In the genomic region with DNA sequence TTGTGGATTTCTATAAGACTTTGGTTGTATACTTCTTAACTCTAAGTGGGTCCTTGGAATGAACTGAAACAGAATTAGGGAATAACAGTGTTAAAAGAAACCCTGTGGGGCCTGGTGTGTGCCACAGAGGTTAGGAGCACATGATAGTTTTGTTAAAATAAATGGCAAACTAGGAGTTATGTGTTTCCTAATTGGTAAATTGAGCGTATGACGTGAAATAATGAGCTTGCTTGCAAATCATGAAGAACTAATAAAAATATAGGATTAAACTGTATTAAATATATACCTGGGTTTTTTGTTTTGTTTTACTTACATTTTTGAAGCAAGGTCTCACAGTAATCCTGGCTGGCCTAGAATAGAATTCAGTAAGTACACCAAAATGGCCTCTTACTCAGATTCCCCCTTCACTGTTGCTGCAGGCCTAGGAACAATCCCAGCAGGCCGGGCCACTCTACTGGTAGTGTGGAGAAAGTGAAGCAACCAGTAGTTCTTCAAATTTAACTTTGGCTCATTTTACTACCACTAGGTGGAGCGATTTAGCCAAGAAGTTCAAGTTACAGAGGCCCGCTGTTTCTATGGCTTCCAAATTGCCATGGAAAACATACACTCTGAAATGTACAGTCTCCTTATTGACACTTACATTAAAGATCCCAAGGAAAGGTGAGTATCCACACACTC, we compare ENCODE assay signal across 8 mouse cellular contexts. TPM values are rescaled to one million over a fixed set of nuclear protein-coding genes. Genes with fewer than 3 reads are reported as not detected.
DNase-seq lines count a peak whose midpoint lies in the region; ATAC-seq and TF ChIP-seq lines count a peak whose summit lies in the region.

No protein-coding gene starts in this region.

- peak; percentile 34 for DNase-seq in ovary, postnatal 14 days (ENCODE audit: low spot score)
- no peak for DNase-seq in ovary, adult 18-20 months (ENCODE audit: low spot score)
- DNase-seq in brain, embryonic 14.5 days (ENCODE audit: low read depth) = peak; percentile 95
- DNase-seq in forebrain, embryonic 11.5 days (ENCODE audit: low spot score) = peak; percentile 82
- peak; percentile 94 for DNase-seq in hindbrain, embryonic 14.5 days (ENCODE audit: low spot score)
- DNase-seq in limb, embryonic 10.5 days (ENCODE audit: low spot score) = peak; percentile 67
- peak; percentile 96 for DNase-seq in midbrain, embryonic 11.5 days (ENCODE audit: low spot score, missing footprints)
- peak; percentile 82 for DNase-seq in splenic B cell, adult 2 months (ENCODE audit: low read depth, low spot score)

- H3K9me3 ChIP-seq in forebrain, embryonic 11.5 days (ENCODE audit: control insufficient read depth, low read length) = no peaks in the 10 kb centered on the region
- no peaks in the 10 kb centered on the region for H3K9me3 ChIP-seq in hindbrain, embryonic 14.5 days (ENCODE audit: control insufficient read depth, low read length)
- no peaks in the 10 kb centered on the region for H3K9me3 ChIP-seq in limb, embryonic 10.5 days (replicated peaks)
- no peaks in the 10 kb centered on the region for H3K9me3 ChIP-seq in midbrain, embryonic 11.5 days (ENCODE audit: control insufficient read depth, low read length)

- peak overlapping the region; percentile 91 for H3K4me3 ChIP-seq in forebrain, embryonic 11.5 days (ENCODE audit: low read depth, low read length)
- peak overlapping the region; percentile 70; the same call in 1 of the 2 replicates for H3K4me3 ChIP-seq in hindbrain, embryonic 14.5 days (replicated peaks; ENCODE audit: low read length)
- peak overlapping the region; percentile 86 for H3K4me3 ChIP-seq in limb, embryonic 10.5 days
- H3K4me3 ChIP-seq in midbrain, embryonic 11.5 days (ENCODE audit: low read depth, low read length) = peak overlapping the region; percentile 91

- H3K36me3 ChIP-seq in forebrain, embryonic 11.5 days (ENCODE audit: control insufficient read depth, insufficient read depth, low read length) = peaks cover 10% of the 10 kb centered on the region; the same call in 1 of the 2 replicates
- H3K36me3 ChIP-seq in hindbrain, embryonic 14.5 days (replicated peaks; ENCODE audit: control insufficient read depth, insufficient read depth) = peaks cover 6% of the 10 kb centered on the region; the same call in 1 of the 2 replicates
- peaks cover 56% of the 10 kb centered on the region for H3K36me3 ChIP-seq in limb, embryonic 10.5 days
- H3K36me3 ChIP-seq in midbrain, embryonic 11.5 days (ENCODE audit: control insufficient read depth, insufficient read depth, low read length) = peaks cover 12% of the 10 kb centered on the region; the same call in 1 of the 2 replicates
- H3K36me3 ChIP-seq in splenic B cell, adult 2 months (ENCODE audit: control insufficient read depth, insufficient read depth, low read length, poor library complexity, severe bottlenecking) = no peaks in the 10 kb centered on the region; the same call in 1 of the 2 replicates

- H3K4me2 ChIP-seq in forebrain, embryonic 11.5 days (ENCODE audit: low read depth, low read length, severe bottlenecking) = peak overlapping the region; percentile 45
- peak overlapping the region; percentile 76 for H3K4me2 ChIP-seq in hindbrain, embryonic 14.5 days (replicated peaks)
- peak overlapping the region; percentile 77 for H3K4me2 ChIP-seq in midbrain, embryonic 11.5 days

- no peak overlapping the region; the same call in 1 of the 2 replicates for H3K27ac ChIP-seq in forebrain, embryonic 11.5 days (ENCODE audit: low read depth, low read length)
- no peak overlapping the region for H3K27ac ChIP-seq in hindbrain, embryonic 14.5 days
- peak overlapping the region; percentile 98 for H3K27ac ChIP-seq in limb, embryonic 10.5 days
- H3K27ac ChIP-seq in midbrain, embryonic 11.5 days (ENCODE audit: low read depth, low read length) = no peak overlapping the region

- WGBS in forebrain, embryonic 11.5 days = 34% methylated on average over 5 of the region's 5 CpGs
- WGBS in hindbrain, embryonic 14.5 days = 30% methylated on average over 5 of the region's 5 CpGs
- 47% methylated on average over 5 of the region's 5 CpGs for WGBS in limb, embryonic 10.5 days
- 35% methylated on average over 5 of the region's 5 CpGs for WGBS in midbrain, embryonic 11.5 days

- no peak for TF ChIP-seq POLR2A in brain, embryonic 14.5 days (IDR thresholded peaks at IDR 0.05; ENCODE audit: borderline replicate concordance, extremely low read depth, insufficient read depth, insufficient read length, poor library complexity, severe bottlenecking)

- peak overlapping the region; percentile 98 for H3K9ac ChIP-seq in forebrain, embryonic 11.5 days (ENCODE audit: low read length)
- peak overlapping the region; percentile 72; the same call in 1 of the 2 replicates for H3K9ac ChIP-seq in hindbrain, embryonic 14.5 days
- peak overlapping the region; percentile 99 for H3K9ac ChIP-seq in midbrain, embryonic 11.5 days (ENCODE audit: low read length)

- no peaks in the 10 kb centered on the region for H3K27me3 ChIP-seq in forebrain, embryonic 11.5 days (ENCODE audit: control insufficient read depth, insufficient read depth, low read length)
- H3K27me3 ChIP-seq in hindbrain, embryonic 14.5 days (ENCODE audit: control insufficient read depth, insufficient read depth, low read length) = no peaks in the 10 kb centered on the region
- no peaks in the 10 kb centered on the region for H3K27me3 ChIP-seq in limb, embryonic 10.5 days (ENCODE audit: low read depth, poor library complexity, severe bottlenecking)
- H3K27me3 ChIP-seq in midbrain, embryonic 11.5 days (ENCODE audit: control insufficient read depth, insufficient read depth, low read length) = no peaks in the 10 kb centered on the region
- no peaks in the 10 kb centered on the region for H3K27me3 ChIP-seq in splenic B cell, adult 2 months (ENCODE audit: control insufficient read depth, insufficient read depth, low read length, poor library complexity, severe bottlenecking)

- H3K4me1 ChIP-seq in forebrain, embryonic 11.5 days (replicated peaks; ENCODE audit: control insufficient read depth, insufficient read depth, low read length) = peaks cover 15% of the 10 kb centered on the region
- H3K4me1 ChIP-seq in hindbrain, embryonic 14.5 days (replicated peaks; ENCODE audit: control insufficient read depth, insufficient read depth, low read length) = peaks cover 12% of the 10 kb centered on the region
- peaks cover 46% of the 10 kb centered on the region for H3K4me1 ChIP-seq in limb, embryonic 10.5 days
- H3K4me1 ChIP-seq in midbrain, embryonic 11.5 days (ENCODE audit: control insufficient read depth, insufficient read depth, low read length) = peaks cover 27% of the 10 kb centered on the region

- ATAC-seq in forebrain, embryonic 11.5 days (replicated peaks; ENCODE audit: low FRiP score) = no peak
- ATAC-seq in hindbrain, embryonic 14.5 days (ENCODE audit: low FRiP score) = peak; percentile 22; the same call in 1 of the 2 replicates
- no peak for ATAC-seq in midbrain, embryonic 11.5 days (ENCODE audit: low FRiP score)

- peak; percentile 56; the same call in 1 of the 2 replicates for TF ChIP-seq CTCF in brain, embryonic 14.5 days (IDR thresholded peaks at IDR 0.05; ENCODE audit: borderline replicate concordance, extremely low read depth, insufficient read depth, insufficient read length)

RNA-seq across cellular contexts. Expression of a gene that starts 1.9 kb away (rescaled TPM):
- 38.1 and 47.0 TPM in 2 replicates for polyA plus RNA-seq in brain, embryonic 14.5 days (2012; rRNA removed)
- polyA plus RNA-seq in forebrain, embryonic 11.5 days (2014; fragmentation: Nextera tagmentation; extraction: Ambion mirVana) = 635 and 669 TPM in 2 replicates
- 42.8 and 52.5 TPM in 2 replicates for polyA plus RNA-seq in hindbrain, embryonic 14.5 days (2014; fragmentation: Nextera tagmentation; extraction: Ambion mirVana)
- 631 and 705 TPM in 2 replicates for polyA plus RNA-seq in limb, embryonic 10.5 days (2016; fragmentation: Nextera tagmentation; extraction: Ambion mirVana)
- polyA plus RNA-seq in midbrain, embryonic 11.5 days (2014; fragmentation: Nextera tagmentation; extraction: Ambion mirVana) = 542 and 553 TPM in 2 replicates

RNA-seq across cellular contexts. Expression of a gene that starts 28.4 kb away (rescaled TPM):
- polyA plus RNA-seq in brain, embryonic 14.5 days (2012; rRNA removed) = 1.5 and 2.2 TPM in 2 replicates
- 0.76 and 0.85 TPM in 2 replicates for polyA plus RNA-seq in forebrain, embryonic 11.5 days (2014; fragmentation: Nextera tagmentation; extraction: Ambion mirVana)
- 2.3 and 2.6 TPM in 2 replicates for polyA plus RNA-seq in hindbrain, embryonic 14.5 days (2014; fragmentation: Nextera tagmentation; extraction: Ambion mirVana)
- polyA plus RNA-seq in limb, embryonic 10.5 days (2016; fragmentation: Nextera tagmentation; extraction: Ambion mirVana) = 0.21 TPM in 1 of 2 replicates, not detected in the other
- polyA plus RNA-seq in midbrain, embryonic 11.5 days (2014; fragmentation: Nextera tagmentation; extraction: Ambion mirVana) = 0.57 and 1.7 TPM in 2 replicates

RNA-seq across cellular contexts. Expression of a gene that starts 58.9 kb away (rescaled TPM):
- polyA plus RNA-seq in brain, embryonic 14.5 days (2012; rRNA removed) = 15.1 and 19.6 TPM in 2 replicates
- 13.1 and 13.5 TPM in 2 replicates for polyA plus RNA-seq in forebrain, embryonic 11.5 days (2014; fragmentation: Nextera tagmentation; extraction: Ambion mirVana)
- polyA plus RNA-seq in hindbrain, embryonic 14.5 days (2014; fragmentation: Nextera tagmentation; extraction: Ambion mirVana) = 17.2 and 17.9 TPM in 2 replicates
- polyA plus RNA-seq in limb, embryonic 10.5 days (2016; fragmentation: Nextera tagmentation; extraction: Ambion mirVana) = 8.4 and 9.5 TPM in 2 replicates
- polyA plus RNA-seq in midbrain, embryonic 11.5 days (2014; fragmentation: Nextera tagmentation; extraction: Ambion mirVana) = 15.8 and 17.0 TPM in 2 replicates

Comparison
In these comparisons a context has a peak if more than half of its experiments do, and no peak if none do; other contexts are left out.
1. RNA of a gene that starts 1.9 kb away (polyA plus RNA-seq): 635 to 669 TPM in forebrain, embryonic 11.5 days, 631 to 705 TPM in limb, embryonic 10.5 days and 542 to 553 TPM in midbrain, embryonic 11.5 days; 42.8 to 52.5 TPM in hindbrain, embryonic 14.5 days and 38.1 to 47.0 TPM in brain, embryonic 14.5 days; every median in the first group is over 10 times any median in the second.
2. Peak in every context shown above with its lines, with median percentiles within 50 percentile points of each other: H3K4me2 ChIP-seq, H3K4me3 ChIP-seq and H3K9ac ChIP-seq.